Mouse (Mus musculus): ENCODE measurements around the gene Mon1b.

DNA sequence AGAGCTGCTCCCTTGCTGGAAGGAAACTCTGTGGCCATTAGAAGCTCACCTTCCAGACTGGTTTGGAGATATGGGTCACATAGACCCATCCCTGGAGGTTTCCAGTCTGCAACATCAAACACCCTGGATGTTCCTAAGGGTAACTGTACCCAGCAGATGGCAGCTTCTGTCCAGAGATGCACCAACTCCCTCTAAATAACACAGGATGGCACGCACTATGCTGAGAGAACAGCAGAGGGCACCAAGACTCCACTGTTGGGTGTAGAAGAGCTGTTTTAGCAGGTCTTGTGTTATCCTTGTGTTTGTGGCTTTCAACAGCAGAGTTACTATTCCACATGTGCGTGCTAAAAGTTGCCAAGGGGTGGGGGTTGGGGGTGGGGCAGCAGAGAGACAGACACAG lies 29.2 kb downstream of the Mon1b start:
- TF ChIP-seq CTCF (IDR thresholded peaks at IDR 0.05; ENCODE audit: insufficient read depth, low read length), result peak; percentile 87
- no peak for TF ChIP-seq POLR2A (IDR thresholded peaks at IDR 0.05; ENCODE audit: borderline replicate concordance, extremely low read depth, low read depth, low read length)

All from lung, adult 2 months (tissue).